Mouse (Mus musculus): ENCODE results near the gene Polr3gl. TPM values are rescaled to one million over a fixed set of nuclear protein-coding genes. Genes with fewer than 3 reads are reported as not detected.

Polr3gl gene
- polyA plus RNA-seq, 1 experiment from 2014 or later = 42.8 TPM

DNA sequence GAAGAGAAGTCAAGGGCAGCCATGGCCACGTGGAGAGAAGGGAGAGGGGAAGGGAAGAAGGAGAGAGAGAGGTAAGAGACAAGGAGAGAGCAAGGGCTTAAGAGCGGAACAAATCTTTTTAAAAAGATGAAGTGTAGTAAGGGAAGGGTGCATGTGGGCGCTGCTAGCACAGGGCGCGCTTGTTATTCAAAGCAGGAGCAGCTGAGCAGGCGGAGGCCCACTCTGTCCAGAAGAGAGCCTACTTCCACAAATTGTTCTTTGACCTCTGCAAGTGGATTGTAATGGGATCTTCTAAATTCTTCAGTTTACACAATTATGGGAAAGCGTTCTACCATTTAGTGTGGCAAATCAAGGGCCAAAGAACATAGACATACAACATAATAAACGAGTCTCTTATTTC is 25.4 kb downstream of the Polr3gl start:
- no peak overlapping the region for H3K4me2 ChIP-seq
- 70% methylated on average over 8 of the region's 8 CpGs for WGBS
- H3K9ac ChIP-seq = no peak overlapping the region
- no peak for ATAC-seq (ENCODE audit: low read depth)
- no peaks in the 10 kb centered on the region for H3K36me3 ChIP-seq
- H3K4me1 ChIP-seq (replicated peaks) = 0 out of 2 replicates have a peak, but pooled peaks cover 8% of the 10 kb centered on the region
- H3K9me3 ChIP-seq = no peaks in the 10 kb centered on the region
- H3K4me3 ChIP-seq = no peak overlapping the region
- H3K27ac ChIP-seq (replicated peaks) = no peak overlapping the region
- H3K27me3 ChIP-seq = no peaks in the 10 kb centered on the region

DNA sequence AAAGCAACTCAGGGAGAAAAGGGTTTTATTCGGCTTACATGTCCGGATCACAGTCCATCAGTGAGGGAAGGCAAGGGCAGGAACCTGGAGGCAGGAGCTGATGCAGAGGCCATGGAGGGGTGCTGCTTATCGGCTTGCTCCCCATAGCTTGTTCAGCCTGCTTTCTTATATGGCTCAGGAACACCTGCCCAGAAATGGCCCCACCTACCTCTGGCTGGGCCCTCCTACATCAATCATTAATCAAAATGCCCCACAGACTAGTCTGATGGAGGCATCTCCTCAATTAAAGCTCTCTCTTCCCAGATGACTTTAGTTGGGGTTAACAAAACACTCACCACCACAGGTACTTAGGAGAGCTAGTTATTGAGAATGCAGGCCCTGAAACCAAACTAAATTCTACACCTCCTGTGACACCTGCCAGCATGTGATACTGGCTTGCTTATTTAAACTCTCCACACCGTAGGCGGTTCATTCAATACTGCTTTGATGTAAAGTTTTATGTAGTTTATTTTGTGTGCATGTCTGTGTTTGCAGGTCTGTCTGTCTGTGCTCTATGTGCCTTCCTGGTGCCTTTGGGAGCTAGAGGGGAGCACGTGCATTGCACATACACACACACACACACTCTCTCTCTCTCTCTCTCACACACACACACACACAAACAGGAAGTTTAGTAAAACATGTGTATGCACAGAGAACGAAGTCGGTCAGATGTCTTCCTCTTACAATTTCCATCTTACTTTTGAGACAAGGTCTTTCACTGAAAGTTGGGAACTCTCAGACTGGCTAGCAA is 27.1 kb downstream of the Polr3gl start:
- 87% methylated on average over 8 of the region's 8 CpGs for WGBS

GRCm38 (mm10) chr3:96565105-96565504 is 28.9 kb downstream of the Polr3gl start:
- H3K4me3 ChIP-seq = no peak overlapping the region
- no peak overlapping the region for H3K9ac ChIP-seq
- H3K36me3 ChIP-seq = peaks cover 14% of the 10 kb centered on the region
- ATAC-seq (ENCODE audit: low read depth) = no peak
- H3K27me3 ChIP-seq = no peaks in the 10 kb centered on the region
- H3K4me1 ChIP-seq (replicated peaks) = peaks cover 31% of the 10 kb centered on the region
- H3K4me2 ChIP-seq = no peak overlapping the region
- 78% methylated on average over 3 of the region's 3 CpGs for WGBS
- H3K27ac ChIP-seq (replicated peaks) = peak overlapping the region; percentile 34; the same call in 1 of the 2 replicates
- H3K9me3 ChIP-seq = no peaks in the 10 kb centered on the region

More for the DNA sequence above, 27.1 kb downstream of the Polr3gl start:
- ATAC-seq (ENCODE audit: low read depth) = no peak
- H3K27ac ChIP-seq (replicated peaks) = no peak overlapping the region
- no peaks in the 10 kb centered on the region for H3K9me3 ChIP-seq
- H3K27me3 ChIP-seq = no peaks in the 10 kb centered on the region
- H3K36me3 ChIP-seq = no peaks in the 10 kb centered on the region
- H3K9ac ChIP-seq = no peak overlapping the region
- no peak overlapping the region for H3K4me2 ChIP-seq
- peaks cover 13% of the 10 kb centered on the region for H3K4me1 ChIP-seq (replicated peaks)
- no peak overlapping the region for H3K4me3 ChIP-seq

- no peaks in the 10 kb centered on the region for H3K27me3 ChIP-seq
- peak overlapping the region; percentile 52 for H3K27ac ChIP-seq (replicated peaks)
- H3K4me3 ChIP-seq = no peak overlapping the region
- no peak overlapping the region for H3K4me2 ChIP-seq
- H3K9me3 ChIP-seq = no peaks in the 10 kb centered on the region
- peaks cover 18% of the 10 kb centered on the region for H3K36me3 ChIP-seq
- H3K4me1 ChIP-seq (replicated peaks) = peaks cover 36% of the 10 kb centered on the region
- WGBS = 64% methylated on average over 7 of the region's 7 CpGs
- ATAC-seq (ENCODE audit: low read depth) = no peak
- H3K9ac ChIP-seq = no peak overlapping the region
Measured at GRCm38 (mm10) chr3:96564633-96565032, 29.3 kb downstream of the Polr3gl start.

- no peaks in the 10 kb centered on the region for H3K9me3 ChIP-seq
- H3K4me2 ChIP-seq = no peak overlapping the region
- no peak for ATAC-seq (ENCODE audit: low read depth)
- H3K27me3 ChIP-seq = no peaks in the 10 kb centered on the region
- H3K9ac ChIP-seq = no peak overlapping the region
- H3K36me3 ChIP-seq = peaks cover 21% of the 10 kb centered on the region
- H3K4me3 ChIP-seq = no peak overlapping the region
- peaks cover 41% of the 10 kb centered on the region for H3K4me1 ChIP-seq (replicated peaks)
- peak overlapping the region; percentile 52; the same call in 1 of the 2 replicates for H3K27ac ChIP-seq (replicated peaks)
- 73% methylated on average over 10 of the region's 10 CpGs for WGBS
Measured at GRCm38 (mm10) chr3:96563911-96564632, 29.9 kb downstream of the Polr3gl start.

GRCm38 (mm10) chr3:96563267-96563666 is 30.7 kb downstream of the Polr3gl start:
- H3K4me3 ChIP-seq = no peak overlapping the region
- H3K4me2 ChIP-seq = no peak overlapping the region
- no peak overlapping the region for H3K9ac ChIP-seq
- H3K27ac ChIP-seq (replicated peaks) = no peak overlapping the region
- 94% methylated on average over 8 of the region's 8 CpGs for WGBS
- ATAC-seq (ENCODE audit: low read depth) = no peak
- H3K27me3 ChIP-seq = no peaks in the 10 kb centered on the region
- no peaks in the 10 kb centered on the region for H3K9me3 ChIP-seq
- H3K36me3 ChIP-seq = peaks cover 21% of the 10 kb centered on the region
- H3K4me1 ChIP-seq (replicated peaks) = peaks cover 49% of the 10 kb centered on the region

- Histone ChIP-seq H3K4me1 (replicated peaks) (peaks cover 51% of the 10 kb centered on the region), H3K27ac (replicated peaks) (0 out of 2 replicates have a peak overlapping the region, but pooled peaks have one; percentile 9), H3K9ac (no peak overlapping the region), H3K36me3 (peaks cover 21% of the 10 kb centered on the region), H3K9me3 (no peaks in the 10 kb centered on the region), H3K4me2 (peak overlapping the region; percentile 89), H3K27me3 (no peaks in the 10 kb centered on the region), H3K4me3 (peak overlapping the region; percentile 85; the same call in 1 of the 2 replicates)
- 51% methylated on average over 10 of the region's 10 CpGs for WGBS
- ATAC-seq (ENCODE audit: low read depth) = no peak
Measured at GRCm38 (mm10) chr3:96561946-96562681, 31.9 kb downstream of the Polr3gl start.

- Histone ChIP-seq H3K27ac (replicated peaks) (peak overlapping the region; percentile 59), H3K9ac (peak overlapping the region; percentile 85; the same call in 1 of the 2 replicates)
- WGBS = 74% methylated on average over 9 of the region's 9 CpGs
Measured at GRCm38 (mm10) chr3:96560881-96561668, 32.9 kb downstream of the Polr3gl start.

DNA sequence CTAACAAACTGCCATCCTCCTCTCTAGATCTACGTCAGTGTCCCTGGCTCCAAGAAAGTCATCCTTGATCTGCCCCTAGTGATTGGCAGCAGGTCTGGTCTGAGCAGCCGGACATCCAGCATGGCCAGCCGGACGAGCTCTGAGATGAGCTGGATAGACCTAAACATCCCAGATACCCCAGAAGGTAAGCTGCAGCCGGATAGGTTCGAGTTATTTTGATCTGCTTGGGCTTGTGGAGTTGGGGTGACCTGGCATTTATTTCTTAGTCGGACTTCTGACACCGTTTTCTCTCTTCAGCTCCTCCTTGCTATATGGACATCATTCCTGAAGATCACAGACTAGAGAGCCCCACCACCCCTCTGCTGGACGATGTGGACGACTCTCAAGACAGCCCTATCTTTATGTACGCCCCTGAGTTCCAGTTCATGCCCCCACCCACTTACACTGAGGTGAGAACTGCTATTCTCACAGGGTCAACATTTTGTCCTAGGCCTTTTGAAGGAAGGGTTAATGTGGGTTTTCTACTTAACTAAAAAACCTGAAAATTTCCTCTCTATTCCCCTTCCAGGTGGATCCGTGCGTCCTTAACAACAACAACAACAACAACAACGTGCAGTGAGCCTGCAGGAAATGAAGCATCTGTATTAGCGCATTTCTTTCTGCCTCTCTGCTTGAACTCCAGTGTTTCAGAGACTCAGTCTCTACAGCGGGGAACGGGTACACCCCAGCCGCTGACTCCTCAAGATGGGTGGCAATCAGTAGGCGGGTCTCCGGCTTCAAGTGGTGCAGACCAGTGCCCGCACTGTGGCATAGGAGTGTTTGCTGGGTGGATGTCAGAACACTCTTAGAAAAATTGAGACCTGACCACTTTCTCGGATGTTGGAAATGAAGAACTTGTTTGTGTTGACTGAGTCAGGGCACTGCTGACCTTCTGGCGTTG is 33.8 kb downstream of the Polr3gl start:
- Histone ChIP-seq H3K9ac (peak overlapping the region; percentile 85), H3K27me3 (no peaks in the 10 kb centered on the region), H3K27ac (replicated peaks) (peak overlapping the region; percentile 59), H3K9me3 (no peaks in the 10 kb centered on the region), H3K4me1 (replicated peaks) (peaks cover 70% of the 10 kb centered on the region), H3K4me2 (peak overlapping the region; percentile 89), H3K36me3 (peaks cover 21% of the 10 kb centered on the region), H3K4me3 (peak overlapping the region; percentile 85)
- no peak for ATAC-seq (ENCODE audit: low read depth)
- 86% methylated on average over 23 of the region's 23 CpGs for WGBS

More at GRCm38 (mm10) chr3:96560881-96561668, 32.9 kb downstream of the Polr3gl start:
- no peaks in the 10 kb centered on the region for H3K9me3 ChIP-seq
- peaks cover 61% of the 10 kb centered on the region for H3K4me1 ChIP-seq (replicated peaks)
- ATAC-seq (ENCODE audit: low read depth) = no peak
- peak overlapping the region; percentile 85 for H3K4me3 ChIP-seq
- H3K27me3 ChIP-seq = no peaks in the 10 kb centered on the region
- H3K4me2 ChIP-seq = peak overlapping the region; percentile 89
- H3K36me3 ChIP-seq = peaks cover 21% of the 10 kb centered on the region

DNA sequence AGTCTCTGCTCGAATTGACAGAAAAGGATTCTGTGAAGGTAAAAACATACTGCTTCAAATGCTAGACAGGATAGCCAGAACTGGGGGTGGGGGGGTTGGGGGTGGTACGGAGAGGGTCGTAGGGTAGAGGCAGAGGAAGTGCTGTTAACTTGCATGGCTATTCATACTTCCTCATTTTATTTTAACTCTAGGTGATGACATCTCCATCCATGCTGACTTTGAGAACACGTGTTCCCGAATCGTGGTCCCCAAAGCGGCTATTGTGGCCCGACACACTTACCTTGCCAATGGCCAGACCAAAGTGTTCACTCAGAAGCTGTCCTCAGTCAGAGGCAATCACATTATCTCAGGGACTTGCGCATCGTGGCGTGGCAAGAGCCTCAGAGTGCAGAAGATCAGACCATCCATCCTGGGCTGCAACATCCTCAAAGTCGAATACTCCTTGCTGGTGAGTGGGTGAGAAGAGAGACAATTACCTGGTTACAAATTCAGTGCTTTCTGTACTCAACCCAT is 34.5 kb downstream of the Polr3gl start:
- H3K4me1 ChIP-seq (replicated peaks) = peaks cover 77% of the 10 kb centered on the region
- WGBS = 85% methylated on average over 12 of the region's 12 CpGs

More for the DNA sequence above, 34.5 kb downstream of the Polr3gl start:
- Histone ChIP-seq H3K4me2 (peak overlapping the region; percentile 89), H3K27ac (replicated peaks) (0 out of 2 replicates have a peak overlapping the region, but pooled peaks have one; percentile 79), H3K9me3 (no peaks in the 10 kb centered on the region), H3K36me3 (peaks cover 21% of the 10 kb centered on the region), H3K9ac (peak overlapping the region; percentile 85), H3K4me3 (peak overlapping the region; percentile 85), H3K27me3 (no peaks in the 10 kb centered on the region)
- ATAC-seq (ENCODE audit: low read depth) = no peak

All from neural tube, embryonic 13.5 days (tissue).